27 mouse cellular contexts compared by ENCODE assay signal in genomic region chr1:166286231-166286630, GRCm38 (mm10). TPM values are rescaled to one million over a fixed set of nuclear protein-coding genes. Genes with fewer than 3 reads are reported as not detected.
A peak's percentile ranks its signal among the peaks of the same experiment; 100 is the strongest.
DNase-seq lines count a peak whose midpoint lies in the region; ATAC-seq and TF ChIP-seq lines count a peak whose summit lies in the region.
"Had no signal": no experiment of that assay in that cellular context is flagged by ENCODE, and none has a peak within 500 bp of the region (broad histone marks: within the 10 kb centered on the region; RNA-seq: fewer than 3 reads in every experiment).

No protein-coding gene starts in this region.

- ATAC-seq in hindbrain, embryonic 12.5 days (ENCODE audit: low FRiP score), result no peak
- no peak for ATAC-seq in hindbrain, embryonic 14.5 days (ENCODE audit: low FRiP score)
- no peak for ATAC-seq in forebrain, embryonic 14.5 days
- ATAC-seq in midbrain, embryonic 13.5 days, result no peak
- ATAC-seq: hindbrain, embryonic 16.5 days; intestine, embryonic 16.5 days had no signal

- H3K27ac ChIP-seq in hindbrain, embryonic 12.5 days, result peak overlapping the region; percentile 46
- H3K27ac ChIP-seq in hindbrain, embryonic 14.5 days, result no peak overlapping the region
- peak overlapping the region; percentile 64 for H3K27ac ChIP-seq in forebrain, embryonic 14.5 days (ENCODE audit: low read depth, low read length)
- peak overlapping the region; percentile 67 for H3K27ac ChIP-seq in midbrain, embryonic 13.5 days
- H3K27ac ChIP-seq: embryonic facial prominence, embryonic 10.5 days; limb, embryonic 12.5 days; stomach, embryonic 15.5 days had no signal

- no peak overlapping the region for H3K4me3 ChIP-seq in hindbrain, embryonic 12.5 days
- no peak overlapping the region for H3K4me3 ChIP-seq in hindbrain, embryonic 14.5 days (replicated peaks; ENCODE audit: low read length)
- H3K4me3 ChIP-seq in forebrain, embryonic 14.5 days (ENCODE audit: low read depth, low read length), result no peak overlapping the region
- H3K4me3 ChIP-seq in midbrain, embryonic 13.5 days (replicated peaks), result no peak overlapping the region
- H3K4me3 ChIP-seq: embryonic facial prominence, embryonic 10.5 days; limb, embryonic 12.5 days; stomach, embryonic 15.5 days had no signal

- WGBS in hindbrain, embryonic 12.5 days, result 74% methylated on average over 9 of the region's 9 CpGs
- 55% methylated on average over 9 of the region's 9 CpGs for WGBS in hindbrain, embryonic 14.5 days
- 39% methylated on average over 9 of the region's 9 CpGs for WGBS in forebrain, embryonic 14.5 days
- 39% methylated on average over 9 of the region's 9 CpGs for WGBS in midbrain, embryonic 13.5 days

- no peak for TF ChIP-seq CTCF in brain, embryonic 14.5 days (IDR thresholded peaks at IDR 0.05; ENCODE audit: borderline replicate concordance, extremely low read depth, insufficient read depth, insufficient read length)

- H3K4me1 ChIP-seq in hindbrain, embryonic 12.5 days, result peaks cover 43% of the 10 kb centered on the region
- H3K4me1 ChIP-seq in hindbrain, embryonic 14.5 days (replicated peaks; ENCODE audit: control insufficient read depth, insufficient read depth, low read length), result peaks cover 37% of the 10 kb centered on the region
- H3K4me1 ChIP-seq in forebrain, embryonic 14.5 days (ENCODE audit: control insufficient read depth, insufficient read depth, low read length), result peaks cover 58% of the 10 kb centered on the region
- peaks cover 63% of the 10 kb centered on the region for H3K4me1 ChIP-seq in midbrain, embryonic 13.5 days (replicated peaks)

- TF ChIP-seq POLR2A in brain, embryonic 14.5 days (IDR thresholded peaks at IDR 0.05; ENCODE audit: borderline replicate concordance, extremely low read depth, insufficient read depth, insufficient read length, poor library complexity, severe bottlenecking), result no peak

- no peaks in the 10 kb centered on the region for H3K27me3 ChIP-seq in hindbrain, embryonic 12.5 days
- no peaks in the 10 kb centered on the region for H3K27me3 ChIP-seq in hindbrain, embryonic 14.5 days (ENCODE audit: control insufficient read depth, insufficient read depth, low read length)
- no peaks in the 10 kb centered on the region for H3K27me3 ChIP-seq in forebrain, embryonic 14.5 days (replicated peaks; ENCODE audit: control insufficient read depth, insufficient read depth, low read length)
- no peaks in the 10 kb centered on the region for H3K27me3 ChIP-seq in midbrain, embryonic 13.5 days
- H3K27me3 ChIP-seq: limb, embryonic 12.5 days; stomach, embryonic 15.5 days had no signal

- no peak overlapping the region for H3K4me2 ChIP-seq in hindbrain, embryonic 12.5 days (replicated peaks)
- H3K4me2 ChIP-seq in hindbrain, embryonic 14.5 days (replicated peaks), result no peak overlapping the region
- H3K4me2 ChIP-seq in forebrain, embryonic 14.5 days (ENCODE audit: low read length), result no peak overlapping the region; the same call in 1 of the 2 replicates
- H3K4me2 ChIP-seq in midbrain, embryonic 13.5 days (replicated peaks), result no peak overlapping the region; the same call in 1 of the 2 replicates
- H3K4me2 ChIP-seq: limb, embryonic 12.5 days; liver, embryonic 11.5 days; stomach, embryonic 15.5 days had no signal

- no peaks in the 10 kb centered on the region for H3K9me3 ChIP-seq in hindbrain, embryonic 12.5 days (replicated peaks)
- no peaks in the 10 kb centered on the region for H3K9me3 ChIP-seq in hindbrain, embryonic 14.5 days (ENCODE audit: control insufficient read depth, low read length)
- H3K9me3 ChIP-seq in forebrain, embryonic 14.5 days (replicated peaks; ENCODE audit: control insufficient read depth, low read length), result no peaks in the 10 kb centered on the region
- H3K9me3 ChIP-seq in midbrain, embryonic 13.5 days, result no peaks in the 10 kb centered on the region
- H3K9me3 ChIP-seq: embryonic facial prominence, embryonic 10.5 days; limb, embryonic 12.5 days; stomach, embryonic 15.5 days had no signal

- no peak overlapping the region for H3K9ac ChIP-seq in hindbrain, embryonic 12.5 days
- H3K9ac ChIP-seq in hindbrain, embryonic 14.5 days, result no peak overlapping the region
- peak overlapping the region; percentile 32 for H3K9ac ChIP-seq in forebrain, embryonic 14.5 days (ENCODE audit: low read length)
- no peak overlapping the region for H3K9ac ChIP-seq in midbrain, embryonic 13.5 days (replicated peaks)
- H3K9ac ChIP-seq: limb, embryonic 12.5 days; stomach, embryonic 15.5 days had no signal

- no peaks in the 10 kb centered on the region for H3K36me3 ChIP-seq in hindbrain, embryonic 12.5 days
- no peaks in the 10 kb centered on the region for H3K36me3 ChIP-seq in hindbrain, embryonic 14.5 days (replicated peaks; ENCODE audit: control insufficient read depth, insufficient read depth)
- no peaks in the 10 kb centered on the region for H3K36me3 ChIP-seq in forebrain, embryonic 14.5 days (ENCODE audit: control insufficient read depth, insufficient read depth, low read length)
- H3K36me3 ChIP-seq in midbrain, embryonic 13.5 days, result no peaks in the 10 kb centered on the region
- H3K36me3 ChIP-seq: embryonic facial prominence, embryonic 10.5 days; limb, embryonic 12.5 days; stomach, embryonic 15.5 days had no signal

- no peak for DNase-seq in hindbrain, embryonic 14.5 days (ENCODE audit: low spot score)
- peak; percentile 74 for DNase-seq in brain, embryonic 14.5 days (ENCODE audit: low read depth)
- peak; percentile 61 for DNase-seq in forebrain, embryonic 14.5 days (ENCODE audit: low spot score)
- DNase-seq in ovary, postnatal 10 days (ENCODE audit: low spot score), result no peak
- DNase-seq in gastrocnemius, adult 18-20 months (ENCODE audit: low spot score), result no peak
- no peak for DNase-seq in heart, postnatal 4 days
- DNase-seq: adrenal gland, postnatal 36 days; cerebellum, adult 11 months; cerebellum, adult 9-11 months; gastrocnemius, postnatal 36 days; heart, postnatal 10 days; kidney, postnatal 25 days; lung, adult 18-20 months; lung, postnatal 10 days; thymus, postnatal 36 days had no signal

RNA-seq across cellular contexts. Expression of gene Ildr2, which starts 32.3 kb away (rescaled TPM):
- polyA plus RNA-seq in hindbrain, embryonic 12.5 days (2016; fragmentation: Nextera tagmentation; extraction: Ambion mirVana), result 5.6 and 6.5 TPM in 2 replicates
- polyA plus RNA-seq in hindbrain, embryonic 14.5 days (2014; fragmentation: Nextera tagmentation; extraction: Ambion mirVana), result 3.6 and 4.1 TPM in 2 replicates
- 4.0 and 7.5 TPM in 2 replicates for polyA plus RNA-seq in brain, embryonic 14.5 days (2012; rRNA removed)
- 2.6 TPM in 2 replicates for polyA plus RNA-seq in forebrain, embryonic 14.5 days (2014; fragmentation: Nextera tagmentation; extraction: Ambion mirVana)
- polyA plus RNA-seq in midbrain, embryonic 13.5 days (2015; fragmentation: Nextera tagmentation; extraction: Ambion mirVana), result 5.3 and 6.5 TPM in 2 replicates
- total RNA-seq in gastrocnemius, adult 18-20 months (2021), result 1 to 10 TPM; 1.3 to 1.8 TPM
- 1 to 10 TPM; 6.0 to 7.0 TPM for total RNA-seq in heart, postnatal 4 days (2021)
- total RNA-seq: common myeloid progenitor, adult 5-6 weeks had no signal

RNA-seq across cellular contexts. Expression of gene Mael, which starts 47.7 kb away (rescaled TPM):
- polyA plus RNA-seq in hindbrain, embryonic 12.5 days (2016; fragmentation: Nextera tagmentation; extraction: Ambion mirVana), result 0.14 TPM in 1 of 2 replicates, not detected in the other
- 0.20 TPM in 1 of 2 replicates, not detected in the other for polyA plus RNA-seq in hindbrain, embryonic 14.5 days (2014; fragmentation: Nextera tagmentation; extraction: Ambion mirVana)
- polyA plus RNA-seq in brain, embryonic 14.5 days (2012; rRNA removed), result 0.05 and 0.08 TPM in 2 replicates
- polyA plus RNA-seq in forebrain, embryonic 14.5 days (2014; fragmentation: Nextera tagmentation; extraction: Ambion mirVana), result not detected in 2 replicates
- not detected in 2 replicates for polyA plus RNA-seq in midbrain, embryonic 13.5 days (2015; fragmentation: Nextera tagmentation; extraction: Ambion mirVana)
- not detected for total RNA-seq in gastrocnemius, adult 18-20 months (2021)
- total RNA-seq in heart, postnatal 4 days (2021), result not detected
- total RNA-seq: adrenal gland, postnatal 36 days; common myeloid progenitor, adult 5-6 weeks; gastrocnemius, postnatal 36 days; heart, postnatal 10 days; left cerebral cortex, postnatal 14 days had no signal
- polyA plus RNA-seq: embryonic facial prominence, embryonic 10.5 days; intestine, embryonic 16.5 days; kidney, embryonic 14.5 days; limb, embryonic 12.5 days; liver, embryonic 11.5 days; neural tube, embryonic 11.5 days; stomach, embryonic 15.5 days had no signal

Comparison
In these comparisons a context has a peak if more than half of its experiments do, and no peak if none do; other contexts are left out.
1. DNase-seq: peak in brain, embryonic 14.5 days (single experiment) and forebrain, embryonic 14.5 days (single experiment); none in hindbrain, embryonic 14.5 days (single experiment), ovary, postnatal 10 days (single experiment), gastrocnemius, adult 18-20 months (single experiment) and heart, postnatal 4 days (single experiment).